Mouse (Mus musculus) c-Kit-positive CD71-positive TER-119-negative erythroid progenitor cells, embryonic 14.5 days (primary cell): ENCODE results near the gene Dapk2.

Experiments used
- DNase-seq: peaks from one replicate; pipeline ENCODE4 v3.0.0-alpha.2; 2013; ENCODE audit warnings: low read depth

The Dapk2 gene

GRCm38 (mm10) chr9:66157958-66158830, at the start of gene Dapk2:
TSS of gene Dapk2 (plus strand) at chr9:66158223.
- peak; percentile 69 for DNase-seq

GRCm38 (mm10) chr9:66109574-66109973, 48.4 kb upstream of the Dapk2 start:
- DNase-seq: no peak

DNA sequence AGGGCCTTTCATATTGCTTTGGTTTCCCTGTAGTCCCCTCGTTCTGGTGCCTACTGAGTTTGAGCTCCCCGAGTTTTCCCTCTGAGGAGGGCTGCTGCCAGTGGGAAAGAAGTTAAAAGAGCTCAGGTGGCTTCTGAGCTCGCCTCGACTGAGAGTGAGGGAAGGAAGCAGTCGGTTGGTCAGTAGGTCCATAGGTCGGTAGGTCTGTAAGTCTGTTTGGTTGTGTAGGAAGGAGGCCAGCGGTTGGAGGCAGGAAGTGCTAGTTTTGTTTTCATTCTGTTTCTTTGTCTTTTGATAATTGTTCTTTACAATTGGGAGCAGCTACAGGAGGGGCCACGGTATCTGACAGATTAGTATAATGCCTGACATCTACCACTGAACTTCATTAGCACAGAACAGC, 47.9 kb upstream of the Dapk2 start:
- DNase-seq: no peak

GRCm38 (mm10) chr9:66110611-66111379, 47.2 kb upstream of the Dapk2 start:
- DNase-seq: no peak

GRCm38 (mm10) chr9:66114341-66114740, 43.7 kb upstream of the Dapk2 start:
- DNase-seq: no peak

DNA sequence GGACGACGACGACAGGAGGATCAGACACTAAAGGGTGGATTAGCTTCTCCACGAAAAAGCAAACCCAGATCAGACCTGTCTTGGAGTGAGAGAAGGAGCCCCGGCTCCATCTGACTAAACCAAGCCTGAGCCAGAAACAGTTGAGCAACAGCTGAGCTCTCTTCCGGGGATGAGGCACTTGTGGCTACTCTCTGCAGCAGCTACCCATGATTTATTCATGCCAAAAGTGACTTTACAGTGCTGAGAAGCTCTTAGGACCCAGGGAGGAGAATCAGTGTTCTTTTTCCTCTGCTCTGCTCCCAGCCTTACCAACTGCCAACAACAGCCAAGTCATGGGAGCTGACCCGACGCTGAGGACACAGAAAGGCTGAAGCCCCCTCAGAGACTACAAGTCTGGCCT, 41.1 kb upstream of the Dapk2 start:
- DNase-seq: no peak

DNA sequence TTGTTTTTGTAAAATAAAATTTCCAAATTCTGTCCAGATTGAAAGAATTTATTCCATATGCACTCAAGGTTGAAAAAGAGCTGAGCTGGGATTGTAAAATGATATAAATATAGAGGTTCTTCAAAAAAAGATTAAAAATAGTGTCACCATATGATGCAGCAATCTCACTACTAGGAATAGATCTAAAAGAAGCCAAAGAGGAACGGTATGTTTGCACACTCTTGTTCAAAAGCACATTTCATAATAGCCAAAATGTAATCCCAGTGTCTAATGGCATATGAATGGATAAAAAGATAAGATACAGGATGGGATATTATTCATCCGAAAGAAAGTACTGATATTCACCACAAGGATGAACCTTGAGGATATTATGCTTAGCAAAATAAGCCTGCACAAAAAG, 38.5 kb upstream of the Dapk2 start:
- no peak for DNase-seq

GRCm38 (mm10) chr9:66120106-66120505, 37.9 kb upstream of the Dapk2 start:
- DNase-seq: no peak

DNA sequence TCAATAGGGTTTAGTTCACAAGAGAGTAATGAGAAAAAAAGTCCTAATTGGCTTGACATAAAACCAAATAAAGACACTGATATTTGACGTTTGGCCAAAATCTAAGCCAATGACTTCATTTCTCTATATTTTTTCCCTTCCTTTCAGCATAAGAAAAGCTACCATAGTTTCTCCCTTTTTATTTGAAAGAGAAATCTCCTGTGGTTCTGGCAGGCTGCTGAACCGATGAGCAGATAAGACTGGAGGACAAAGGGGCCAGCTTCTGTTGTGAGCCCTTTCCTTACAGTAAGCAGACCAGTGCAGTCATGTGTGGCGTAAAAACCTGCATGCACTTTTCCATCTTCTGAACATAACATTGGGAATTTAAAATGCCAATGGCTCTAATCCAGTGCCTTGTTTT, 37.1 kb upstream of the Dapk2 start:
- DNase-seq: no peak

DNA sequence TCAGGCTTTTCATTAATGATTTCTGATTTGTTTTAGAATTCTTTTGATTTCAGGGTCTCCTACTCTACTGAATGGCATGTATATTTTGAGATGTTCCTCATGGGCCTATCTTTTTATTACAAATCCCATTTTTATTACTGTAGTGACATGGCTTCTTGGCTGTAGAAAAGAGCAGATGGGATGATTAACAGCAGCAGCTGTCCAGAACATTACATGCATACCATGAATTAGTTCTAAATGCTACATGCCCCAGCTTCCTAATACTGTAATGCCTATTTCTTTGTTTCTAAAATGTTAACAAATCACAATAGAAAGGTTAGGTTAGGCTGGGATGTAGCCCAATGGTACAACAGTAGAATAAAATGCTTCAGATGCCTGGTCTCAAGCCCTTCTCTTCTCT, 36.6 kb upstream of the Dapk2 start:
- DNase-seq: no peak

DNA sequence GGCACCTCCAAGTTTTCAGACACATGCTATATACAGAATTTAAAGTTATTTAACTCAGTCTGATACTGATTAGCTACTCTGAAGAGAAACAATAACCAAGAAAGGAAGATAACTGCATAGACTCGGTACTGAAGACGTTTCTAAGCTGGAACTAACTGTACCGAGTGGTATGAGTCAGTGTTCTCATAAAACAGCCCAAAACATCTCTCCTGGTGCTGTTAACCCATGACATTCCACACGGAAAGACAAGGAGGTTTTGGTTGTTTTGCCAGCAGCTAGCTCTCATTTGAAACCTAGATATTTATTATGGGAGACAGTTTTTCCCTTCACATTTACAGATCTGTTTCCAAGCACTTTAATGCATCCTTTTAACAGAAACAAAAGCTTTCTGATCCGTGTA, 34.4 kb upstream of the Dapk2 start:
- no peak for DNase-seq

GRCm38 (mm10) chr9:66124111-66124531, 33.9 kb upstream of the Dapk2 start:
- DNase-seq: no peak

GRCm38 (mm10) chr9:66124681-66125542, 33.1 kb upstream of the Dapk2 start:
- DNase-seq: peak; percentile 97

DNA sequence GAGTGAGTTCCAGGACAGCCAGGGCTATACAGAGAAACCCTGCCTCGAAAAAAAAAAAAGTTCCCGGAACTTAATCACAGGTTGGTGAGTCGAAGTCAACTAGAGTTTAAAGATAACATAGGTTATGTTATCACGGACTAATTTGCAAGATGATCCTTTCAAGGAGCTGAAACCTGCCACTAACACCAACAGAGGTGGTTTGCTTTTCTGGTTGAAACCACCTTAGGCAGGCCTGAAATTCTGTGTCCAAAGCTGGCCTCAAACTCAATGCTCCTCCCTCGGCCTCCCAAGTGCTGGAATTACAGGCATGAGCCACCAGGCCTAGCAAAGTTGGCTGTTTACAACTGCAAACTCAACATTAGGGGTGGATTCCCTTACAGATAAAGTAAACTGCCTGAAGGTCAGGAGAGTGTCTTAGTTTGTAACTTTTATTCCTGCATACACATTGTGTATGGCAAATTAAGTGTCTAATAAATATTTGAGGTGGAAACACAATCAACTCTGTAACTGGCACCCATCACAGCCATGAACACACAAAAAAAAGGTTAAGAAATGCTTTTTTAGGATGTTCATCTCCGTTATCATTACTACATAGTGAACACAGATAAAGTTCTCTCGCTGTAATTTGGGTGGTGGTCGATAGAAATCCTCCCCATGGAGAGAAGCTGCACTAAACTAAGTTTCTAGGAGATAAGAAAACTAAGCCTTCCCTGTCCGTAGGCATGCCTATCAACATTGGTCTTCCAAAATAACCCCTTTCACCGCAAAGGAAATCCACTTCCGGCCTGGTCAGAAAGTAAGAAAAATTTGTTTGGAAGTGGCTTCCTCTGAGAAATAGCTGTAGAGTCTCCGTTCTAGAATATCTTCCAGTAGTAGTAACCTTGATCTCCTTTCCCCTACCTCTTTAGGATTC, 32.2 kb upstream of the Dapk2 start:
- DNase-seq: no peak

GRCm38 (mm10) chr9:66126456-66127192, 31.4 kb upstream of the Dapk2 start, which contains the start of the genes Snx1 and Ciao2a:
TSS of gene Snx1 (minus strand) at chr9:66126587.
TSS of gene Ciao2a (plus strand) at chr9:66126611.
- DNase-seq: peak; percentile 99

DNA sequence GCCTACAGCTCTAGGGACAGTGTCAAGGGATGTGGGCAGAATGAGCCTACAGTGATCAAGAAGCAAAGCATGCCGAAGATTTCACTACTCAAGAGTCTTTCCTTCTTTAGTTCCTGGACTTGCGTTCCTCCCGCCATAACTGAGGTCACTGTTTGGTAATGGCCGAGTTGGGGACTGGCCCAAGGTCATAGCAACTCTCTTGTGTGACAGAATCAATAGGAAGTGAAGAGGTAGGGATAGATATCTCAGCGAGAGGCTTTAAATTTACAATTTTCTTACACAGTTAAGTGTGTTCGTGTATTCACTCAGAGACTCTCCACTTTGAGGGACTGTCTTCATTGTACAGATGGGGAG, 30.9 kb upstream of the Dapk2 start:
- DNase-seq: no peak

GRCm38 (mm10) chr9:66127884-66128283, 30.1 kb upstream of the Dapk2 start:
- DNase-seq: no peak

DNA sequence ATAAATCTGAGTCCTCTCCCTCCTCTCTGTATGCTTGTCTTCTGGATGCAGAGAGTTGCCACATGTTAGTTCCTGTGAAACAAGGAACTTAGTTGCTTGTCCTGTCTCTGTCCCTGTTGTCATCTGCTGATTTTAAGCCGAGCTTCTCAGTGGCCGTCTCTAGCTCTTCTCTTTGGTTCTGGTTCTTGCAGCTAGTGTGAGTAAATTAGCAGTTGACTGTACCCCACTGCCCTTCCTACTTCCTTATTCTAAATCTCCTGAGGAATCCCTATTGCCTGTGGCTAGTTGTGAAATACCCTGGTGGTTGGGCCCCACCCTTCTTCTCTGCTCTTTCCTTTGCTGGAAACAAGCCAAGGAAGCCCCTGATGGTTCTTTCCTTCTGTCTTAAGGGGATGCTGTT, 26.6 kb upstream of the Dapk2 start:
- no peak for DNase-seq

DNA sequence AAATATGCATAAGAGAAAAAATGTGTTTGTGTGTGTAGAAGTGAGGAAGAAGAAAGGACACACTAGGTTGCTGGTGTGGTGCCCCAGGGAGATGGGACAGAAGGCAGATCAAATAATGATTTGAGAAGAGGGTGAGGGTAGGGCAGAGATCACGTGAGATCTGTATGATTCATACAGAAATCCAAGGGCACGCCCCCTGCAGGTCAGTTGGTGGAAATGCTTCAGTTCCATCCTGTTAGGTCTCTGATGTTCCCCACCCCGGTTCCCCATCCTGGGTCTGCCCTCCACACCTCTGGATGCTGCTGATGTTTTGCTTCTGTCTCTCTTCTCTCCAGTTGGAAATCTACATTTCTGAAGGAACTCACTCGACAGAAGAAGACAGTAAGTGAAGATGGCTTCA, 22.1 kb upstream of the Dapk2 start:
- DNase-seq: no peak

- DNase-seq: no peak
These were observed 19.8 kb upstream of the Dapk2 start for GRCm38 (mm10) chr9:66138193-66138592.
